Mouse (Mus musculus): ENCODE data around the gene Gm14443. TPM values are rescaled to one million over a fixed set of nuclear protein-coding genes. Genes with fewer than 3 reads are reported as not detected.
"Not testable (repeated sequence)": the region's sequence is repeated elsewhere in the genome, so short reads cannot be mapped to it uniquely, and the experiment has no call there.

The Gm14443 gene
- polyA plus RNA-seq, 1 experiment from 2014 or later = 1.3 TPM

DNA sequence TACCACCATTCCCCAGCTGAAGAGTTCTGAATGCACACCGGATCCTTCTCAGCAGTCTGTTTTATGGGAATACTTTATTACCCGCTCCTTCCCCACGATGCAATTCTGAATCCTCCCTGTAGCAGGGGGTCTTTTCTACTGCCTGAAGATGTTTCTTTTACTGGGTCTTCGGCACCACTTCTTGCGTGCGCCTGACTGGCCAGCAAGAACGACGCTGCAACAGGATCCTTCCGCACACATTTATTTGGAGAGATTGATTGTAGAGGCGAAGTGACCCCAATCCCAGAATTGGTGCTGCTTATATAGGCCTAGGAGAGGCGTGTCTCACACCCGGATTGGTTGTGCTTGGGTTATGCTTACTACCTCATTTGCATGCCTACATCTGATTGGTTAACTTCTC is 10.6 kb downstream of the Gm14443 start:
- 93% methylated on average over 12 of the region's 12 CpGs for WGBS
- H3K4me3 ChIP-seq (ENCODE audit: low read depth, low read length) = not testable (repeated sequence)

DNA sequence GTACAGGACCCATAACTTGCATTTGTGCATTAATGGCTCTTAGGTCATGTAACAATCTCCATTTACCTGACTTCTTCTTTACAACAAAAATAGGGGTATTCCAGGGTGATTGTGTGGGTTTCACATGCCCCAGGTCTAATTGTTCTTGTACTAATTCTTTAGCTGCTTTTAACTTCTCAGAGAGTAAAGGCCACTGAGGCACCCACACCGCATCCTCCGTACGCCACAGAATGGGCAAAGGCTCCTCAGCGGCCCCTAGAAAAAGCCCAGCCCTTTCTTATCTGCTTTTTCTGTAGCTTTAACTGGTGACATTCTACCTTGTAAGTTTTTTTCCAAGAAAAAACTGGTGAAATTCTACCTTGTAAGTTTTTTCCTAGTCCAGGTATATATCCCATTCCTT is 14.2 kb downstream of the Gm14443 start:
- not testable (repeated sequence) for H3K4me3 ChIP-seq (ENCODE audit: low read depth, low read length); H3K4me2 ChIP-seq (ENCODE audit: low read depth, low read length); ATAC-seq (replicated peaks; ENCODE audit: insufficient number of reproducible peaks, low FRiP score, low TSS enrichment, low read depth); H3K27ac ChIP-seq (replicated peaks; ENCODE audit: low read depth, low read length); DNase-seq (ENCODE audit: low spot score); H3K27me3 ChIP-seq (ENCODE audit: control insufficient read depth, insufficient read depth, low read length); H3K9me3 ChIP-seq (replicated peaks; ENCODE audit: control insufficient read depth, low read length); H3K36me3 ChIP-seq (replicated peaks; ENCODE audit: control insufficient read depth, insufficient read depth, low read depth, low read length); H3K9ac ChIP-seq (replicated peaks; ENCODE audit: low read length); H3K4me1 ChIP-seq (ENCODE audit: control insufficient read depth, insufficient read depth, low read length)
- WGBS = 80% methylated on average over 4 of the region's 4 CpGs

More for the DNA sequence above, 10.6 kb downstream of the Gm14443 start:
- not testable (repeated sequence) for H3K9me3 ChIP-seq (replicated peaks; ENCODE audit: control insufficient read depth, low read length); DNase-seq (ENCODE audit: low spot score); H3K27ac ChIP-seq (replicated peaks; ENCODE audit: low read depth, low read length); ATAC-seq (replicated peaks; ENCODE audit: insufficient number of reproducible peaks, low FRiP score, low TSS enrichment, low read depth); H3K4me2 ChIP-seq (ENCODE audit: low read depth, low read length); H3K4me1 ChIP-seq (ENCODE audit: control insufficient read depth, insufficient read depth, low read length); H3K9ac ChIP-seq (replicated peaks; ENCODE audit: low read length); H3K36me3 ChIP-seq (replicated peaks; ENCODE audit: control insufficient read depth, insufficient read depth, low read depth, low read length); H3K27me3 ChIP-seq (ENCODE audit: control insufficient read depth, insufficient read depth, low read length)

DNA sequence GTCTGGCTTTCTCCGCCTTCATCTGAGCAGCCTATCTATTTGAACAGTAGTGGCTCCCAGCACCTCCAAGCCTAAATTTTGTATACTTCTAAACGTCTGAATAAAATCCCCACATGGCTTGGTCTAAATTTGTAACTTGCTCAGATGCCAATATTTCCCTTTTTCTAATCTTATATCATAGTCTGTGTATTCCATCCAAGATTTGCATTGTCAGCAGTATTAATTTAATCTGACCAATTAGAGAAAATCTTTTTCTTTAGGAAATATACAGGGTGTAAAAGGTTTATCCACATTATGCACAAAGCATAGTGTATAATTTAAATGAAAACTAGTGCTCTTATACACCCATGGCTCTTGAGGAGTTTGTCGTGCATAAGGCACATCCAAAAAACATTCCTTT is 17.0 kb downstream of the Gm14443 start:
- WGBS = 79% methylated on average over 3 of the region's 3 CpGs
- no peaks in the 10 kb centered on the region for H3K4me1 ChIP-seq (ENCODE audit: control insufficient read depth, insufficient read depth, low read length)
- H3K9ac ChIP-seq (replicated peaks; ENCODE audit: low read length) = no peak overlapping the region
- no peaks in the 10 kb centered on the region for H3K9me3 ChIP-seq (replicated peaks; ENCODE audit: control insufficient read depth, low read length)
- no peaks in the 10 kb centered on the region for H3K27me3 ChIP-seq (ENCODE audit: control insufficient read depth, insufficient read depth, low read length)
- H3K4me2 ChIP-seq (ENCODE audit: low read depth, low read length) = no peak overlapping the region
- H3K27ac ChIP-seq (replicated peaks; ENCODE audit: low read depth, low read length) = no peak overlapping the region
- H3K36me3 ChIP-seq (replicated peaks; ENCODE audit: control insufficient read depth, insufficient read depth, low read depth, low read length) = no peaks in the 10 kb centered on the region
- DNase-seq (ENCODE audit: low spot score) (no peak), ATAC-seq (replicated peaks; ENCODE audit: insufficient number of reproducible peaks, low FRiP score, low TSS enrichment, low read depth) (no peak)
- no peak overlapping the region for H3K4me3 ChIP-seq (ENCODE audit: low read depth, low read length)

DNA sequence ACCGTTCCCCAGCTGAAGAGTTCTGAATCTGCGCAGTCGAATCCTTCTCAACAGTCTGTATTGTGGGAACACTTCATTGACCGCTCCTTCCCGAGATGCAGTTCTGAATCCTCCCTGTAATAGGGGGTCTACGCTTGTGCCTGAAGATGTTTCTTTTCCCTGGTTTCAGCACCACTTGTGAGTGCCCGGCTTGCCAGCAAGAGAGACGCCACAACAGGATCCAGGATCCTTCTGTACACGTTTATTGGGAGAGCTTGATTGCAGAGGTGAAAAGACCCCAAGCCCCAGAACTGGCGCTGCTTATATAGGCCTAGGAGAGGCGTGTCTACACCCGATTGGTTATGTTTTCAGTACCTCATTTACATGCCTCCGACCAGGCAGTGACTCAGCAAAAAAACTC is 19.0 kb downstream of the Gm14443 start:
- Histone ChIP-seq H3K27me3 (ENCODE audit: control insufficient read depth, insufficient read depth, low read length) (no peaks in the 10 kb centered on the region), H3K4me1 (ENCODE audit: control insufficient read depth, insufficient read depth, low read length) (no peaks in the 10 kb centered on the region), H3K9ac (replicated peaks; ENCODE audit: low read length) (no peak overlapping the region), H3K4me3 (ENCODE audit: low read depth, low read length) (no peak overlapping the region), H3K36me3 (replicated peaks; ENCODE audit: control insufficient read depth, insufficient read depth, low read depth, low read length) (no peaks in the 10 kb centered on the region), H3K27ac (replicated peaks; ENCODE audit: low read depth, low read length) (no peak overlapping the region), H3K9me3 (replicated peaks; ENCODE audit: control insufficient read depth, low read length) (no peaks in the 10 kb centered on the region), H3K4me2 (ENCODE audit: low read depth, low read length) (no peak overlapping the region)
- ATAC-seq (replicated peaks; ENCODE audit: insufficient number of reproducible peaks, low FRiP score, low TSS enrichment, low read depth) (no peak), DNase-seq (ENCODE audit: low spot score) (no peak)
- 92% methylated on average over 13 of the region's 13 CpGs for WGBS

DNA sequence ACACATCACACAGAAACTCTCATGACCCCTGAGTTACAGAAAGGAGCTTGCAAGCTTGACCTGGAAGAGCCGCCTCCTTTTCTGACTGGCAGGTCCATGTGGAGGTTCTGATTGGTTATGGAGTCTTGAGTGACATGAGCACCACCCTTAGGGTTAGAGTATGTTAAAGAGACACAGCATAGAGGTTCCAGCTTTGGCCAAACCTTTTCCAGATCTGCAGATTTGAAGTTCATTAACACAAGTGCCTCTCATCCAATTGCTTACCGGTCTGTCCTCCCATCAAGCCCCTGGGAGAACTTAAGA is 33.7 kb downstream of the Gm14443 start, which contains the start of gene Gm14399:
Gene Gm14399 (minus strand): TSS at position 20 of the 303 bp plus-strand sequence.
- H3K27me3 ChIP-seq (ENCODE audit: control insufficient read depth, insufficient read depth, low read length); H3K9ac ChIP-seq (replicated peaks; ENCODE audit: low read length); H3K4me2 ChIP-seq (ENCODE audit: low read depth, low read length); DNase-seq (ENCODE audit: low spot score); H3K9me3 ChIP-seq (replicated peaks; ENCODE audit: control insufficient read depth, low read length); ATAC-seq (replicated peaks; ENCODE audit: insufficient number of reproducible peaks, low FRiP score, low TSS enrichment, low read depth); H3K27ac ChIP-seq (replicated peaks; ENCODE audit: low read depth, low read length); H3K36me3 ChIP-seq (replicated peaks; ENCODE audit: control insufficient read depth, insufficient read depth, low read depth, low read length); H3K4me1 ChIP-seq (ENCODE audit: control insufficient read depth, insufficient read depth, low read length): not testable (repeated sequence)
- peak within 1 kb of the TSS; percentile 37 for H3K4me3 ChIP-seq (ENCODE audit: low read depth, low read length)
- 11% methylated on average over 1 of the region's 2 CpGs for WGBS

DNA sequence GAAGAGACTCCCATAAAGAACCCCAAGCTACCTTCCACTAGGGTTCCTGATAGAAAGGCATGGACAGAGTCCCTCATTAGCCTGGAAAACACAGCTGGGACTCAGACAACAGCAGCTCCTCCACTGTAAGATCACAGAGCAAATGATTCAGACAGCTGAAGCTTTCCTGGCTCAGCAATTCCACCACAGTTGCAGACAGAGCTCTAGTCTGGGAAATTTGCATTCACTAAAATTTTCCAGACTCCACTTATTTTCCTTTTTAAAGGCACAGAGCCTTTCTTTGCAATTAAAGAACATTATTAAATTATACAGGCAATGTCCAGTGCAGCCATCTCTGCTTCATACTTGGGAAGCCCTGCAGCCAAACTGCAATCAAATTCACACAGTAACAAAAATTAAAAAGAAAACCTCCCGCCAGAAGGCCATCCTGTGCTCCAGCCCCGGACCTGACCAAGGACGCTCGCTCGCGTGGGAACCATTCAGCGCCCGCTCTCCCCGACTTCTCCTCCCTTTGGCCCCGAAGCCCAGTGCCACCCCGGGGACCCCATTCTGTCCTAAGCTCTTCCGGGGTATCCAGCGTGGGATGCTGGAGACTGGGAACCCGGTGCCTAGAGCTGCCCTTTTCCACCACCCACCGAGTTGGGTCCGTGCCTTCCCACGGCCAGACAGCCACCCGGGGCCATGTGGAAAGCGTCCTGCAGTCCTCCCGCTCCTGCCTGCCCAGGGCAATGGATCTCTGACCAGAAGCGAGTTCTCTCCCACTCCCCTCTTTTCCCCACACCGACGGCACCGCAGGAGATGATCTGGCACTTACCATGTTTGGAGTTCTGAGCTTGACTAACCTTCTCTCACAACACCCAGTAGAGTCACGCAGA is 34.3 kb downstream of the Gm14443 start:
- not testable (repeated sequence) for H3K27ac ChIP-seq (replicated peaks; ENCODE audit: low read depth, low read length); H3K4me1 ChIP-seq (ENCODE audit: control insufficient read depth, insufficient read depth, low read length); ATAC-seq (replicated peaks; ENCODE audit: insufficient number of reproducible peaks, low FRiP score, low TSS enrichment, low read depth); H3K9ac ChIP-seq (replicated peaks; ENCODE audit: low read length); H3K36me3 ChIP-seq (replicated peaks; ENCODE audit: control insufficient read depth, insufficient read depth, low read depth, low read length); H3K9me3 ChIP-seq (replicated peaks; ENCODE audit: control insufficient read depth, low read length); DNase-seq (ENCODE audit: low spot score); H3K4me2 ChIP-seq (ENCODE audit: low read depth, low read length); H3K27me3 ChIP-seq (ENCODE audit: control insufficient read depth, insufficient read depth, low read length)
- peak overlapping the region; percentile 37 for H3K4me3 ChIP-seq (ENCODE audit: low read depth, low read length)
- WGBS = 8% methylated on average over 20 of the region's 25 CpGs

DNA sequence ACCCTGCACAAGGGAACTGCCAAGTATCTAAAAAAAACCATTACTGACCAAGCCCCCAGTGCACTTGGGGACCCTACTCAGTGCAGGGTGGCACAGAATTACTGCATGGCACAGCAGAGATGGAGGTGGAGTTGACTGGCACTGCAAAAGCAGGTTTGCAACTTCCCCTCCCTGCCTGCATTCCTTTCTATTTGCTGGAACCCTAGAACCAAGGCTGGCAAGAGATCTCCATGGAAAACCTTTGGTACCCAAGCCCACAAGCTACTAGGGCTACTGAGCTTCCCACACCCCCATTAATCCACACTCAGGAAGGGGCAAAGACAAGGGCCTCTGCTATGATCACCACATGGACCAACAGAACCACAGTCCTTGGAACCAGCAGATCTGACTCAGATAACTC is 35.0 kb downstream of the Gm14443 start:
- H3K9ac ChIP-seq (replicated peaks; ENCODE audit: low read length); DNase-seq (ENCODE audit: low spot score); H3K27me3 ChIP-seq (ENCODE audit: control insufficient read depth, insufficient read depth, low read length); H3K4me1 ChIP-seq (ENCODE audit: control insufficient read depth, insufficient read depth, low read length); H3K9me3 ChIP-seq (replicated peaks; ENCODE audit: control insufficient read depth, low read length); ATAC-seq (replicated peaks; ENCODE audit: insufficient number of reproducible peaks, low FRiP score, low TSS enrichment, low read depth); H3K4me2 ChIP-seq (ENCODE audit: low read depth, low read length); H3K36me3 ChIP-seq (replicated peaks; ENCODE audit: control insufficient read depth, insufficient read depth, low read depth, low read length); H3K27ac ChIP-seq (replicated peaks; ENCODE audit: low read depth, low read length); H3K4me3 ChIP-seq (ENCODE audit: low read depth, low read length): not testable (repeated sequence)
